Mouse (Mus musculus): ENCODE measurements around the gene Cxcr6. TPM values are rescaled to one million over a fixed set of nuclear protein-coding genes. Genes with fewer than 3 reads are reported as not detected.

Gene Cxcr6
- total RNA-seq, 4 experiments from 2014 or later: not detected

- DNase-seq (ENCODE audit: low spot score in 2 of 2): no peak
Observed at GRCm38 (mm10) chr9:123818601-123819000, 12.3 kb downstream of the Cxcr6 start.

DNA sequence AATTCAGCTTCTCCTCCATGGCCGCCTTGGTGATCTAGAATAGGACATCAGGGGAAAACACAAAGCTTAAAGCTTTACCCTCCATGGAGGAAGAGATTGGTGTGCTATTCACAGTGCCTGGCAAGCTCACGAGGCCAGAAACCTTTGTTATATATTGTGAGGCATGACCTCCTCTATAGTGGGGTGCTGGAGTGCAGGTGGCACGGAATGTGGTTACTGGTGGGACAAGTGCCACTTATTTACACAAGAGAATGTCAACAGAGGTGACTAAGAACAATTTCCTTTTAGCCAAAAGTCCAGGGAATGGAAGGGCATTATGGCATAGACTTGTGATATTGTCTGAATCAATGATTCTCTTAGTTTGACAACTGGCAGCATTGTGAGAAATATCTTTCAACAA lies 20.4 kb downstream of the Cxcr6 start:
- DNase-seq (ENCODE audit: low spot score in 2 of 2): no peak

GRCm38 (mm10) chr9:123828916-123829315 lies 22.6 kb downstream of the Cxcr6 start:
- DNase-seq (ENCODE audit: low spot score in 2 of 2): peak in 1 of 2 experiments; percentile 41

DNA sequence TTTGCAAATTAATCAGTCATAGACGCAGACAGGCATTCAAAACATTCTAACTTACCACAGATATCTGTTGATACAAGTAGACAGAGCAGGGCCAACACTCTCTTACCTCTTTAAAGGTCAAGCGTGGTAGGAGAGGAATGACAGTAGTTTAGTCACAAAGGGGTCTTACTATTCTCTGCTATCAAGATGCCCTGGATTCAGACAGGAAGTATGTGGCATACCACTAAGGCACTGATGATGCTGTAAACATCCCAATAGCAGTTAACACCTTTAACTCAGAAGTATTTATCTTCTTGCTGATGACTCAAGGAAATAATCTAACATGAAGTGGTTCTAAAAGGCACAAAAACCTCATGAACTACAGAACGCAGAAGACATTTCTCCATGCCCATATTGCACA lies 29.6 kb downstream of the Cxcr6 start:
- DNase-seq (ENCODE audit: low spot score in 2 of 2): no peak

GRCm38 (mm10) chr9:123840243-123840642 lies 34.0 kb downstream of the Cxcr6 start:
- DNase-seq (ENCODE audit: low spot score in 2 of 2): no peak

- no peak for DNase-seq (ENCODE audit: low spot score in 2 of 2)
Observed at GRCm38 (mm10) chr9:123844468-123844867, 38.2 kb downstream of the Cxcr6 start.

DNA sequence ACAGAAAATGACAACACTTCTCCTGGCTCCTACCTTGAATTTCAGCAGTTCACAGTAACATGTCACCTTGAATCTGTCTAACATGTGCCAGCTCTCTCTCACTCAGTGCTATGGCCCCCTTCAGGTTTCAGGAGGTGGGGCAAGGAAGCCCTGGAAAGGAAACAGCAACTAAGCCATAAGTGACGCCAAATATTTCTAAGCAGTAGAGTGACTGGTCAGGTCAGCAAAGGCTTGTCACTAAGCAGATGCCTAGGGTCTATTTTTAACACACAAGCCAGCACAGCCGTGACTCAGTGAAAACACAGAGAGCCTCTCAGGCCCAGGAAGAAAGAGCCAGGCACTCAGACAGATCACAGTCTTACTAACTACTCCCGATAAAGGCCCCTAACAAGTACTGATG lies 38.8 kb downstream of the Cxcr6 start:
- DNase-seq (ENCODE audit: low spot score in 2 of 2): no peak

GRCm38 (mm10) chr9:123846490-123846889 lies 40.2 kb downstream of the Cxcr6 start:
- DNase-seq (ENCODE audit: low spot score in 2 of 2): no peak

- DNase-seq (ENCODE audit: low spot score in 2 of 2): no peak
Observed at GRCm38 (mm10) chr9:123849976-123850695, 43.9 kb downstream of the Cxcr6 start.

DNA sequence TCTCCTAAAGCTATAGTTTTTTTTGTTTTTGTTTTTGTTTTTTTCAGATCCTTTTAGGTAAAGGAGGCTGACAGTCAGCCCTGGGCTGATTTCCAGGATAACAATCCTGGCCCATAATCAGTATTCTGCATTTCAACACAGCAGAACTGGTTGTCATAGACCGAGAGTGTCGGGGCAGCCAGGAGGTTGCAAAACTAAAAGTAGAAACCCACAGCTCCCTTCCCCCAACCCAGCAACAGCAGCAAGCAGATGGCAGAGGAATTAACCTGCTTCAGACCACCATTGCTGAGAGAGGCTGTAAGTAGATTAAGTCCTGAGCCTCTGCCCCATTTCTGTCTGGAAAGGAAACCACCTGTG lies 44.4 kb downstream of the Cxcr6 start:
- no peak for DNase-seq (ENCODE audit: low spot score in 2 of 2)

DNA sequence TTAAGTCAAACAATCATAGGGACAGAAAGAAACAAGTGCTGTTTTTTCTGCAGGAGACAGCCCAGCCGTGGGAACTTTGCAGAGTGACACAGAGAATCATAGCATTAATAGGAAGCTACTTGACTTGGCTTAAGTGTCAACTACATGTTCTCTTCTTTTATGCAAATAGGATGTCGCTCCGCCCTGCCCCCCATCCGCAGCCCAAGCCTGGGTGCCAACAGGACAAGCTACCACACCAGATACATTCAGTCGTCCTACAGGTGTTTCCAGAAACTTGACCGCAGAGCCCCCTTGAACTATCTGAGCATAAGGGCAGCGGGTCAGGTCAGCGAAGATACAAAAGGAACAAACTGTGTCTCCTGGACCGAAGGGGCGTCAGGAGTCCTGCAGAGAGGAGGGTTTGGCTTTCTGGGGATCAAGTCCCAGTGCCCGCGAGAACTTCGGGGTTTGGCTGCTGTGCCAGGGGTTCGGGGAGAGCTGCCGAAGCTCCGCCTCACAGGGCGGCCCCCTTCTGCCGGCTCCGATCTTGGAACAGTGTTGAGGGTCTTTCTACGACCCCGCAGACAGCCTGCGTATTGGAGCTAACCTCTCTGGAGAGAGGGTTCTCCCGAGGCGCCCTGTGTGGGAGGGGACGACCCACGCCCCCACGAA lies 44.9 kb downstream of the Cxcr6 start:
- peak; percentile 28 to 37 for DNase-seq (ENCODE audit: low spot score in 2 of 2)

DNA sequence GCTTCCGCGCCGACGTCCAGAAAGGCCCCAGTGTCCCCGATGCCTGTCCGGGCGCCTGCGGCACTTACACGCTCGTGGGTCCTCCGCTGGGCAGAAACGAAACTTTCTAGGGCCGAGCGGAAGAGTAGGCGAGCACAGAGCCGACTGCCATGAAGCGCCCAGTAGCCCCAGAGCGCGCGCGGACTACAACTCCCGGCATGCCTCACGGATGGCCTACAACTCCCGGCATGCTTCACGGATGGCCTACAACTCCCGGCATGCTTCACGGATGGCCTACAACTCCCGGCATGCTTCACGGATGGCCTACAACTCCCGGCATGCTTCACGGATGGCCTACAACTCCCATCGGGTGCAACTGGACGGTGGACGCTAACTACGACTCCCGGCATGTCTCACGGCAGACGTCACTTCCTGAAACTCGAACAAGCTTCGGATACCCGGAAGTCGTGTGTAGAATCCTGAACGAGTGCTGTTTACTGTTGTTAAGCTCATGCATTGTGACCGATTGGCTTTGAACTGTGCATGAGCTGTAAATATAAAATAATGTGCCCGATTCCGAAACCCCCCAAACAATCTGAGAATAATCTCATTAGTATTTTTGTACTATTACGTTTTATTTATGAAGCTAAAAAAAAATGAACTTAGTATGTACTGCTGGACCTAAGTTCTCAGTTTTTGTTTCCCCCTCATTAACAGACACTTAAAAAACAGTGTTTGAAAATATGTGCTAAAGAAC lies 45.6 kb downstream of the Cxcr6 start, which contains the start of gene Fyco1:
TSS of gene Fyco1 (minus strand) at position 187 of the 736 bp plus-strand sequence.
- peak; percentile 97 to 99 for DNase-seq (ENCODE audit: low spot score in 2 of 2)

GRCm38 (mm10) chr9:123852449-123853390 lies 46.4 kb downstream of the Cxcr6 start:
- DNase-seq (ENCODE audit: low spot score in 2 of 2): no peak

GRCm38 (mm10) chr9:123856836-123857235 lies 50.6 kb downstream of the Cxcr6 start:
- no peak for DNase-seq (ENCODE audit: low spot score in 2 of 2)

Other genes with a start within 250 kb of the Cxcr6 start
- under 1 TPM; 0.37 to 0.54 (median 0.40) TPM for gene Slc6a20b, start 173.9 kb upstream of the Cxcr6 start, total RNA-seq (2022)
- gene Ccr9, start 128.0 kb upstream of the Cxcr6 start, total RNA-seq (2022): under 1 TPM; 0.08 to 0.23 (median 0.18) TPM
- gene Slc6a20a, start 127.6 kb upstream of the Cxcr6 start, total RNA-seq (2022): 10 to 100 TPM; 15.8 to 21.6 (median 18.3) TPM
- 10 to 100 TPM; 63.4 to 78.6 (median 74.5) TPM for gene Lztfl1, start 88.8 kb upstream of the Cxcr6 start, total RNA-seq (2022)
- gene Fyco1, start 45.4 kb downstream of the Cxcr6 start, total RNA-seq (2022): 10 to 100 TPM; 43.9 to 50.5 (median 46.7) TPM
- gene Xcr1, start 55.6 kb downstream of the Cxcr6 start, total RNA-seq (2022): not detected
- under 1 TPM; 0.11 to 0.16 (median 0.14) TPM for gene Ccr1, start 162.2 kb downstream of the Cxcr6 start, total RNA-seq (2022)
- gene Ccr1l1, start 171.9 kb downstream of the Cxcr6 start, total RNA-seq (2022): not detected
- not detected for gene Ccr3, start 215.5 kb downstream of the Cxcr6 start, total RNA-seq (2022)

Measured in layer of hippocampus, adult 8-10 months (tissue).